Mouse (Mus musculus) intestine, postnatal 0 days (tissue): ENCODE measurements at regions not wholly inside any gene's neighbourhood (a gene's known extent, or its start where the extent isn't known, plus 50 kb on each side); places are given as distances from the start of the nearest gene placed in this dataset.

Experiments
- ATAC-seq: fragments of 200-750 bp; cut with Nextera tagmentation; 2 replicates; pipeline ENCODE4 v1.8.0; 2017; ENCODE audit warnings: mild to moderate bottlenecking, moderate TSS enrichment, moderate library complexity
- H3K27ac ChIP-seq: fragments of 300-500 bp; sonication (generic); 2 replicates; pipeline ENCODE4 v1.5.1; 2014; ENCODE audit warnings: mild to moderate bottlenecking, low read depth, low read length, moderate library complexity
- H3K27me3 ChIP-seq: fragments of 300-500 bp; sonication (generic); replicated peaks from 2 replicates; pipeline ENCODE4 v1.6.1; 2014; ENCODE audit warnings: low read length, mixed read lengths; ENCODE audit not compliant: control insufficient read depth, insufficient read depth
- H3K36me3 ChIP-seq: fragments of 300-500 bp; sonication (generic); 2 replicates; pipeline ENCODE4 v1.6.1; 2014; ENCODE audit warnings: mild to moderate bottlenecking, moderate library complexity; ENCODE audit not compliant: control insufficient read depth, insufficient read depth
- H3K4me1 ChIP-seq: fragments of 300-500 bp; sonication (generic); replicated peaks from 2 replicates; pipeline ENCODE4 v1.6.1; 2014; ENCODE audit warnings: antibody characterized with exemption, low read length, mixed read lengths; ENCODE audit not compliant: control insufficient read depth, insufficient read depth
- H3K4me2 ChIP-seq: fragments of 300-500 bp; sonication (generic); replicated peaks from 2 replicates; pipeline ENCODE4 v1.6.1; 2014; ENCODE audit warnings: low read depth, mild to moderate bottlenecking, moderate library complexity
- H3K4me3 ChIP-seq: fragments of 300-500 bp; sonication (generic); 2 replicates; pipeline ENCODE4 v1.5.1; 2014; ENCODE audit warnings: low read depth, low read length
- H3K9ac ChIP-seq: fragments of 300-500 bp; sonication (generic); 2 replicates; pipeline ENCODE4 v1.6.1; 2014; ENCODE audit warnings: mild to moderate bottlenecking, low read depth, low read length
- H3K9me3 ChIP-seq: fragments of 300-500 bp; sonication (generic); 2 replicates; pipeline ENCODE4 v1.6.1; 2016; ENCODE audit warnings: mixed run types; ENCODE audit not compliant: control insufficient read depth
- CTCF ChIP-seq: sonication (generic); IDR thresholded peaks from 2 replicates; pipeline ENCODE4 v1.5.1; 2016; ENCODE audit warnings: low read depth, mild to moderate bottlenecking, control low read depth, antibody characterized with exemption, moderate library complexity
- WGBS: fragments of 180-500 bp; shearing (Covaris S2); extraction: QIAGEN DNeasy Blood & Tissue Kit; methylation state at CpG from one replicate; pipeline ENCODE4 v1.1.7; 2014; 5-methylcytosine and 5-hydroxymethylcytosine counted together

GRCm38 (mm10) chr4:35417866-35418265 lies 191.9 kb upstream of the C9orf72 start:
- 47% methylated on average over 3 of the region's 3 CpGs for WGBS
- H3K4me2 ChIP-seq = no peak overlapping the region
- H3K27ac ChIP-seq = no peak overlapping the region
- no peaks in the 10 kb centered on the region for H3K36me3 ChIP-seq
- no peak overlapping the region for H3K9ac ChIP-seq
- H3K4me1 ChIP-seq = no peaks in the 10 kb centered on the region
- H3K27me3 ChIP-seq = no peaks in the 10 kb centered on the region
- peak; percentile 22; the same call in 1 of the 2 replicates for ATAC-seq
- H3K9me3 ChIP-seq = no peaks in the 10 kb centered on the region
- no peak overlapping the region for H3K4me3 ChIP-seq
- peak; percentile 79 for TF ChIP-seq CTCF

- WGBS = 82% methylated on average over 3 of the region's 3 CpGs
- H3K4me1 ChIP-seq = no peaks in the 10 kb centered on the region
- H3K9me3 ChIP-seq = no peaks in the 10 kb centered on the region
- H3K27me3 ChIP-seq = no peaks in the 10 kb centered on the region
- H3K36me3 ChIP-seq = no peaks in the 10 kb centered on the region
- no peak overlapping the region for H3K4me2 ChIP-seq
- ATAC-seq = no peak
- no peak overlapping the region for H3K9ac ChIP-seq
- no peak for TF ChIP-seq CTCF
- H3K4me3 ChIP-seq = no peak overlapping the region
- no peak overlapping the region for H3K27ac ChIP-seq
Observed at GRCm38 (mm10) chr4:35413488-35413887, 187.5 kb upstream of the C9orf72 start.

GRCm38 (mm10) chr4:35405301-35406006 lies 179.5 kb upstream of the C9orf72 start:
- 77% methylated on average over 7 of the region's 7 CpGs for WGBS
- ATAC-seq = no peak
- H3K4me1 ChIP-seq = no peaks in the 10 kb centered on the region
- H3K9ac ChIP-seq = no peak overlapping the region
- H3K9me3 ChIP-seq = no peaks in the 10 kb centered on the region
- no peak overlapping the region for H3K27ac ChIP-seq
- no peak overlapping the region for H3K4me2 ChIP-seq
- no peak for TF ChIP-seq CTCF
- H3K27me3 ChIP-seq = no peaks in the 10 kb centered on the region
- H3K36me3 ChIP-seq = no peaks in the 10 kb centered on the region
- no peak overlapping the region for H3K4me3 ChIP-seq

- Histone ChIP-seq H3K4me2 (no peak overlapping the region), H3K36me3 (no peaks in the 10 kb centered on the region), H3K27ac (no peak overlapping the region), H3K9me3 (no peaks in the 10 kb centered on the region), H3K4me1 (no peaks in the 10 kb centered on the region), H3K4me3 (no peak overlapping the region), H3K27me3 (no peaks in the 10 kb centered on the region), H3K9ac (no peak overlapping the region)
- WGBS = 83% methylated on average over 2 of the region's 2 CpGs
- no peak for TF ChIP-seq CTCF
- ATAC-seq = no peak
Observed at GRCm38 (mm10) chr4:35404068-35404467, 178.1 kb upstream of the C9orf72 start.

- H3K4me3 ChIP-seq = no peak overlapping the region
- 49% methylated on average over 6 of the region's 6 CpGs for WGBS
- no peaks in the 10 kb centered on the region for H3K36me3 ChIP-seq
- H3K9me3 ChIP-seq = no peaks in the 10 kb centered on the region
- H3K27ac ChIP-seq = no peak overlapping the region
- no peak overlapping the region for H3K4me2 ChIP-seq
- no peak overlapping the region for H3K9ac ChIP-seq
- no peak for TF ChIP-seq CTCF
- no peaks in the 10 kb centered on the region for H3K27me3 ChIP-seq
- no peak for ATAC-seq
- no peaks in the 10 kb centered on the region for H3K4me1 ChIP-seq
Observed at GRCm38 (mm10) chr4:35403594-35403993, 177.6 kb upstream of the C9orf72 start.

- WGBS = 81% methylated on average over 9 of the region's 9 CpGs
- no peak for ATAC-seq
- no peaks in the 10 kb centered on the region for H3K9me3 ChIP-seq
Observed at GRCm38 (mm10) chr4:35402376-35403133, 176.6 kb upstream of the C9orf72 start.

More at GRCm38 (mm10) chr4:35402376-35403133, 176.6 kb upstream of the C9orf72 start:
- Histone ChIP-seq H3K4me2 (no peak overlapping the region), H3K27ac (no peak overlapping the region), H3K4me3 (no peak overlapping the region), H3K36me3 (no peaks in the 10 kb centered on the region), H3K4me1 (no peaks in the 10 kb centered on the region), H3K9ac (no peak overlapping the region), H3K27me3 (no peaks in the 10 kb centered on the region)
- TF ChIP-seq CTCF = no peak
